Mouse (Mus musculus): ENCODE measurements around the gene Tagln2. TPM values are rescaled to one million over a fixed set of nuclear protein-coding genes. Genes with fewer than 3 reads are reported as not detected.

The Tagln2 gene
- total RNA-seq, 4 experiments from 2014 or later, result 9.0 to 14.8 (median 10.9) TPM

DNA sequence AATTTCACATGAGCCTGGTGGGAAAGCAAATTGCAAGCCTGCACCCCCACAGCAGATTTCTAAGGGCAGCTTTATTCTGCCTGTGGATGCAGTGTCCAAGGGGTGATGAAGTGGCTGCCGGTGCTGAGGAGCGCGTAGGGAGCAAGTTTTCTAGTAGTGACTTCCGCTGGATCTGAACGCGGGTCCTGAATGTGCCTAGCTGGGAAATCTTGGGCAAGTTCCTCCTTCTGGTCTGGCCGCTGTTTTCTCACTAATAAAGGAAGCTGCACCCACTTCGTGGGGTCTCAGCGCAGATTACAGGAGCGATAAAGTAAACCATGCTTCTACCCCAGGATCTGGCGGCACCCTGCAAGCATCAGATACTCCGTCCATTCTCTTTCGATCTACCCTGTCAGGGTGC lies 18.7 kb upstream of the Tagln2 start:
- no peak for DNase-seq (ENCODE audit: low spot score in 2 of 2)

DNA sequence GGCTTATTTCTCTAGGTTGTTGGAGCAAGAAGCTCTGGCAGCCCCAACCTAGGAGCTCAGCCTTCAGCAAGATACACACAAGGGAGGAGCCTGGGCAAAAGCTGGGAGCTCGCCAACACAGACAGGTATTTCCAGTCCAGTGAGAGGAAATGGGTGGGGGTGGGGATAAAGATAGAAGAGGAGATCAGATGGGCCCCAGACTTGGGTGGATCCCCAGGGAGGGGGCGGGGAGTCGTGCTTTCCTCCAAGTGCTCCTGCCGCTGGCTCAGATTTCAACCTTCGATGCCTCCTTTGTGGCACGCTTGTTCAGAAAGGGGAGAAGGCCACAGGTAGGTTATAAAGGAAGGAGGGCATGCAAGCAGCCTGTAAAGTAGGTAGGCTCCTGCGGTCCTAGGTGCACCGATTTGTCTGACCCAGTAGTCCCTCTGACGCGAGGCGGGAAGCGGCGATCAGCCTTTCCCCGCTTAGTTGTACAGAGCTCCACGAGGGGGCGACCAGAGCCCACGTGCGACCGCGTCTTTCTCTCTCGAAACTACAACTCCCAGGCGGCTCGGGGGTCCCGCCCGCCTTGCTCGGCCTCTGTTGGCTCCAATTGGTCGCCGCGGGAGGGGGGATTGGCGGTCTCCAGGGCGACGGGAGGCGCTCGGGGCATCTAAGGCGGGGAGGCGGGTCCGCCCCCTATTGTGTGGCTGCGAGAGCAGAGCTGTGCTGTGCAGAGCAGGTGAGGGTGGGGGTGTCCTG lies 18.1 kb upstream of the Tagln2 start, which contains the start of gene Igsf9:
Igsf9 (plus strand) TSS at position 249 of the 741 bp plus-strand sequence.
- DNase-seq (ENCODE audit: low spot score in 2 of 2), result peak; percentile 64 to 78

DNA sequence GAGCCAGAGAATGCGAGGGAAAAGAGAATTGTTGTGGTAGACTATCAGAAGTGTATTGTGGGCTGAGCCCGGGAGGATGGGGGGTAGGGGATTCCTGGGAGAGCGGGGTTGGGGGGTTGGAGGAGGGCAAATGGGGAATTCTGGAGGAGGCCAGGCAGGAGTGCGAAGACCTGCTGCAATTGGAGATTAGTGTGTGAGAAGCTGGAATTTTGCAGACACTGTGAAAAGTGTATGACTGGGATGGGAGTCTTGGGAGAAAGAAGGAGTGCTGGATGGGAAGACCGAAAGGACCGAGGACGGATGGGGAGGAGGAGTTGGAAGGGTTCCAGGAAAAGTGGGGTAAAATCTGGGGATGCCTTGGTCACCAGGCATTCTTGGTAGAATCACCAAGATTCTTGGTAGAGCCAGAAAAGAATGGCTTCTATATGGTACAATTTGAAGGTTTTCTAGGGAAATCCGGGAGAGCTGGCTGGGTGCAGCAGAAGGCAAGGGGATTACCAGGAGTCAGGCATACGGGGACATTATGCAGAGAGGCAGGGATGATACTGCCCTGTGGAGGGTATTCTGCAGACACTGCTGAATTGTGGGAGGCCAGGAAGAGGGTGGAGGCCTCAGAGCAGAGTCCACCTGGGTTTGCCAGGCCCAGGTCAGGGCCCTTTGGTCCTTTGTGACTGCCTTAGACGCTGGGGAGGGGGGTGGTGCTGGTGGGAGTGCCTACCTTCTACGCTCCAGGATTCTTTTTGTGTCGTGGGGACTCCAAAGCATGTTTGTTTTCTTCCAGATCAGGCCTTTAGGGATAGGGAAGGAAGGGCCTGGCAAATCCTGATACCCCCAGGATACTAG lies 17.1 kb upstream of the Tagln2 start:
- no peak for DNase-seq (ENCODE audit: low spot score in 2 of 2)

DNA sequence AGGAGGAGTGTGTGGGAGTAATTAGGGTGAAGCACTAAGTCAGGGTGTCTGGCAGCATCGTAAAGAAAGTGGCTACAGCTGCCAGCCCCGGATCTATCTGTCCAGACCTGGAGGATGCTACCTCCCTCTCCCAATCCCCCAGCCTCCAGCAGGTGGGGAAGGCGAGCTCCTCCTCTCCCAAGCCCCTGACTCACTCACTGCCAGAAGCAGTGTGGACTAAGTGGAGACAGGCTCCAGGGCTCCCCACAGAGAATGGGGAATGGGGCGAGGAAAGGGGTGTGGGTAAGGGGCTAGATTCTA lies 16.5 kb upstream of the Tagln2 start:
- DNase-seq (ENCODE audit: low spot score in 2 of 2), result no peak

DNA sequence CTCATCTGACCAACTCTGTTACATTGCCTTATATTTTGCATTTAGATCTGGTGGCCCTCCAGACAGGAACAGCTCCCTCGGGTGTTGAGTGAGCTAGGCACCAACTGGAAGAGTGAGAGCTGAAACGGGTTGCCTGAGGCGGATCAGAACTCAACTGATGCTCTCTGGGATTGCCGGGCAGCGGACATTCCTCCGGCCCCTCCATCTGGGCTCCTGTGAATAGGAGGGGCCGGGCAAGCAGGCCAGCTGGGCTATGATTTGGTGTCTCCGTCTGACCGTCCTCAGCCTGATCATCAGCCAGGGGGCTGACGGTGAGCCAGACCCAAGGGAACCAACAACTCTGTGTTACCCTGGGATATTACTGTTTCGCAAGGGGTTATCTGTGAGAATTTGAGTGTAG lies 15.6 kb upstream of the Tagln2 start:
- DNase-seq (ENCODE audit: low spot score in 2 of 2), result no peak

DNA sequence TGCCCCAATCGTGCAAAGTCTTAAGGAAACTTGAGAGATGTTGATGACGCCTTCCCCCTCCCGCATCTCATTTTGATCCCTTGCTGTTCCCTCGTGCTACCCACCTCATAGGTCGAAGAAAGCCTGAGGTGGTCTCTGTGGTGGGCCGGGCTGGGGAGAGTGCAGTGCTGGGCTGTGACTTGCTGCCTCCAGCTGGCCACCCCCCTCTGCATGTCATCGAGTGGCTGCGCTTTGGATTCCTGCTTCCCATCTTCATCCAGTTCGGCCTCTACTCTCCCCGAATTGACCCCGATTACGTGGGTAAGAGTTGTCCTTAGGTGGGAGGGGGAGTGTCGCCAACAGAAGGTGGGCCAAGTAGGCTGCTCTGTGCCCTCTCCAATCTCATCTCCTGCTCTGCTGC lies 15.2 kb upstream of the Tagln2 start:
- DNase-seq (ENCODE audit: low spot score in 2 of 2), result no peak

DNA sequence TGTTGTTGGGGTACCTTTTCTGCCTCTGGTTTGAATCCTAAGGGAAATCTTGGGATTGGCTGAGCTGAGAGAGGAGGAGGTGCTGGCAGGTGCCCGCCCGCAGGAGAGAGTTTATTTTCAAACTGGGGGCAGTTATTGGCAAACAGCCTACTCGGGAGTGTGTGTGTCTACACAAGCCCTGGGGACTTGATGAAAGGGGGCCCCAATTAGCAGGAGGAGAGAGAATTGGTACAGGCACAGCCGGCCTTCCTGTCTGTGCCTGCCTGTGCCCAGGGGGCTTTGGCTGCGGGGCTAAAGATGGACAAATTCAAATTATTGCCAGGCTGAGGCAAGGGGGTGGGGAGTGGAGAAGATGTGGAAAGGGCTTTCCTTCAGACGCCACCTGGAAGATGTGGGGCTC lies 14.0 kb upstream of the Tagln2 start:
- DNase-seq (ENCODE audit: low spot score in 2 of 2), result no peak

DNA sequence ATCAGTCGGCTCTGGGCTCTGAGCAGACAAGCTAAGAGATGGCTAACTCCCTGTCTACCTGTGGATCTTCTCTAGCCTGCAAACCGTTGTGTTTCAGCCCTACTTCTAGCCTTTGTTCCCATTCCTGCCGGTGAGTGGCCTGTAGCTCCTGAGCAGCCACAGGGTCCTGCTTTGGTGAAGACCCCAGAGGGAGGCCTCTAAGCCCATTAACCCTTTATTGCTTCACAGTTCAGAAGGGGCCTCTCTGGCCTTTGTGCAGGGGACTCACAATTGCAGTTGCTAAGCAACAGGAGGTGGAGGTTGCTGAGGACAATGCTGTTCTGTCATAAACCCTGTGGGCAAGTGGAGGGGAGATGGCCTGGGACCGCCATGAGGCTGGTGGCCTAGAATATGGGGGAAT lies 13.6 kb upstream of the Tagln2 start:
- no peak for DNase-seq (ENCODE audit: low spot score in 2 of 2)

DNA sequence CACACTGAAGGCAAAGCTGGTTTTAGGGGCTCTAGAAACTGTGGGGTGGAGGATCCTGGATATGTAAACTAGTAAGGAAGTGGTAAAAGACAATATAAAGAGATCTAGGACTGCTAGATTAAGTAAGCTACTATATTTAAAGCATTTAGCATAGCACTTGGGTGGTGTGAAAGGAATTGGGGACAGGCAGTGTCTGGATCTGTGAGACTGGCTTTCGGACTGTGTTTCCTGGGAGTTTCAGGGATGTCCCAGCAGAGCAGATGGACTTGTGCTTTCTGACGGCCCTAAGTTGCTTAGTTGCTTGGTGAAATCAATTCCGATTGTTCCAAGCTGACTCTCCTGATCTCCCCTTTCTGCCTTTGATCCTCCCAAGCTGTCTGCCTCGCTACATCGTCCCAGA lies 13.2 kb upstream of the Tagln2 start:
- DNase-seq (ENCODE audit: low spot score in 2 of 2), result no peak

DNA sequence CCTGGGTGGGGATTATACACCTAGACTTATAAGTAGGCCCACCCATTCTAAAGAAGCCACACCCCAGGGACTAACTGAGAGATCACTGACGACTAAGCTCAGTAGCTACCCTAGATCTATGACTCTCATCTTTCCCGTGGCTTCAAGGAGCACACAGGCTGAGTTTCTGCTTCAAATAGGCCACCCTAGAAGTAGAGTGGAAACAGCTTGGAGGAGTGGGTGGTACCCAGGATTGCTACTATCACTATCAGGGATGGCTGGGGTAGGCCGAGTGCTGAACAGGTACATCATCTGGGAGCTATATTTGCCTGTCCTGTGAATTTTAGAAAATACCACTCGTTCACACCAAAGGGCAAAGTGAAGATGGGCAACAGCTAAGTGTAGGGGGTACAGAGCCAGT lies 12.0 kb upstream of the Tagln2 start:
- no peak for DNase-seq (ENCODE audit: low spot score in 2 of 2)

DNA sequence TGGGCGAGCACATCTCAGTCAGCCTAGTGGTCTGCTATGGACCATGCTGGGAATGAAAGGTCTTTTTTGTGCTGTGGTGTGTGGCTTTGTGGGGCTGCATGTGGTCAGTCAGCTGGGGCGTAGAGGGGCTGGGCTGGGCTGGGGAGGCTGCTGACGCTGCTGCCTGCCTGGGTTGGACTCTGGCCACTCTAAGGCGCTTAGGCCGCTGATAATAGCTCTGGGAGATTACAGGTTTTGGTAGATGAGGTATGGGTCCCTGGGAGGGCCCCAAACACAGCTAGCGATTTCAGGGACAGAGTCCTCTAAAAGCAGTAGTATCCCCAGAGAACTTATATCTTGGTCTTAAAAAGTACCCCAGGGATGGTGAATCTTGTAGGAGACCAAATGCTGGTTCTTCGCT lies 11.0 kb upstream of the Tagln2 start:
- DNase-seq (ENCODE audit: low spot score in 2 of 2), result no peak

DNA sequence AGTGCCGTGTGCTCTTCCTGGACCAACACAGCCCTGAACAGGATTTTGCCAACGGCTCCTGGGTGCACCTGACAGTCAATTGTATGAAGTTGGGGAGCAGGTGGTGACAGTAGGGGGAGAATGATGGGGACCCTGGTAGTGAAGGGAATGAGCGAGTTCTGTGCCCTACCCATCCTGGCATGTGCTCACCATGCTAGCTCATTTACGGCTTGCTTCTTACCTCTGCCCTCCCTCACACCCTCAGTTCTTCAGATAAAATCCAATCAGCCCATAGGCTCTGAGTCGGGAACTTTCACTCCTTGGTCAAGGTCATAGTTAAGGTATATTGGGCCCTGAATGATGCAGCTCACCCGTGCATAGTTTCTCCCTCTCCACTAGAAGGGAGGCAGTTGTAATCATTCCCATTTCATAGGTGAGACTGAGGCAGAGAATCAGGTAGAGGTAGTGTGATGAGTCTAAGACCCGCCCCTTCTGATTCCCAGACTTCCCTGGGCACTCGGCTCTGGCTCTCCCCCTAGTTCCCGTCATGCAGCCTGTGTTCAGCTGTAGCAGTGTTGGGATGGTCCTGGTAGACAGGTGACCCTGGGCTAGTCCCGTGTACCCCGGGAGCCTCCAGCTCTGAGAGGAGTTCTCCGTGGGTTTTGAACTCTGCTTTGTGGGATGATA lies 10.1 kb upstream of the Tagln2 start:
- DNase-seq (ENCODE audit: low spot score in 2 of 2), result no peak

DNA sequence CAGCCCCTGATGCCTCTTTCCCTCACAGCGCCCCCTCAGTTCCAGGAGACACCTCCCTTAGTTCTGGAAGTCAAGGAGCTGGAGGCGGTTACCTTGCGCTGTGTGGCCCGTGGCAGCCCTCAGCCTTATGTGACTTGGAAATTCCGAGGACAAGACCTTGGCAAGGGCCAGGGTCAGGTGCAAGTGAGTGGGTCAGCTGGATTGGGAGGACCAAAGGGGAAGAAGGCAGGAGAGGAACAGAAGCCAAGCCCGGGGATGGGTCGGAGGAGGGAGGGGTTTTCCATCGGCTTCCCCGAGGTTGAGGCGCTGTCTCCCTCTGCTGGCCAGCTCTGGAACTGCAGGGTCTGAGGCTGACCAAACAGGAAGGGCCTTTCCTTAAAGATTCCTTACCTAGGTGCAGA lies 9.6 kb upstream of the Tagln2 start:
- peak; percentile 70 to 71 for DNase-seq (ENCODE audit: low spot score in 2 of 2)

DNA sequence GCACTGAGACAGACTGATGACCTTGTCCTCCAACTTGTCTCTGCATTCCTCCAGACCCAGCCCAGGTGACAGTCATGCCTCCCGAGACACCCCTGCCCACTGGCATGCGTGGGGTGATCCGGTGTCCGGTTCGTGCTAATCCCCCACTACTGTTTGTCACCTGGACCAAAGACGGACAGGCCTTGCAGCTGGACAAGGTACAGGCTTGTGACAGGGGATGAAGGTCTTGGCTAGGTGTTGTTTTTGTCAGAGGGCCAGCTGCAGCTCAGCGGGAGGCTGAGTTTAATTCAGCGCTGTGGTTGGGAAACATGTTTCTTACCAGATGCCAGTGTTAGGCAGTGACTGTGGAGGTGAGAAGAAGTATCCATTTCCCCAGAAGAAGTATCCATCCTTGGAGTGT lies 7.8 kb upstream of the Tagln2 start:
- DNase-seq (ENCODE audit: low spot score in 2 of 2), result no peak

DNA sequence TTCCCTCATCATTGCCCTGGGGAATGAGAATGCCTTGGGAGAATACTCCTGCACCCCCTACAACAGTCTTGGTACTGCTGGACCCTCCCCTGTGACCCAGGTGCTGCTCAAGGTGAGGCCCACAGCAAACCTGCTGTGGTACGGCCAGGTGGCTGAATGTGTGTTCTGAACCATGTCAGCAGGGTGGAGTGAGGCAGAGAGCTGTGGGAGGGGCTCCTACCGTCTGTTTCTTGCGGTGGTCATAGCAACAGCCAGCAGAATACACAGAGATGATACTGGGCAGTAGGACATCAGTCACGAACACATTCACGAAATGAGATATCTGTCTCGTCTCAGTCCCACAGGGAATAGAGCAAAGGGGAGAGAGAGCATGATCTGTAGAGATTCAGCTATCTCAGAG lies 6.3 kb upstream of the Tagln2 start:
- no peak for DNase-seq (ENCODE audit: low spot score in 2 of 2)

DNA sequence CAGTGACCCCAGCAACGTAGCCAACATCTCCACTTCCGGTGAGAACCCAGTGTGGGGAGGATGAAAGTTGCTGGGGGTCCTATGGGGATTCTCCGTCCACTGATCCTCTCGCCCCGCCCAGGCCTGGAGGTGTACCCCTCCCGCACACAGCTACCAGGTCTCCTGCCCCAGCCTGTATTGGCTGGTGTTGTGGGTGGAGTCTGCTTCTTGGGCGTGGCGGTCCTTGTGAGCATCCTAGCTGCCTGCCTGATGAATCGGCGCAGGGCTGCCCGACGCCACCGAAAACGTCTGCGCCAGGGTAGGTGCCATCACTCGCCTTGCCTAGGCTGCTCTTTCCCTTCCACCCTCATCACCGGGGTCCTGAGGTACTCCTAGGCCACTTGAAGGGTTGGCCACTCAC lies 3.8 kb upstream of the Tagln2 start:
- no peak for DNase-seq (ENCODE audit: low spot score in 2 of 2)

DNA sequence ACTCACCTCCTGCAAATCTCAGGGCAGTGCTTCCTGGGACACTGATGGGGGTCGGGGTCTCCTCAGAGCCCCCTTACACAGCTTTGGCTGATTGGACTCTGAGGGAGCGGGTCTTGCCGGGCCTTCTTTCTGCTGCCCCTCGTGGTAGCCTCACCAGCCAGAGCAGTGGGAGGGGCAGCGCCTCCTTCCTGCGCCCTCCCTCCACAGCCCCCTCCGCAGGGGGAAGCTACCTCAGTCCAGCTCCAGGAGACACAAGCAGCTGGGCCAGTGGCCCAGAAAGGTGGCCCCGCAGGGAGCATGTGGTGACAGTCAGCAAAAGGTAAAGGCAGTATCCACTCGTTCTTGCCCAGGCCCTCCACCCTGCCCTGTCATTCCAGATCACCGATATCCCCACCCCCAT lies 2.4 kb upstream of the Tagln2 start:
- no peak for DNase-seq (ENCODE audit: low spot score in 2 of 2)

DNA sequence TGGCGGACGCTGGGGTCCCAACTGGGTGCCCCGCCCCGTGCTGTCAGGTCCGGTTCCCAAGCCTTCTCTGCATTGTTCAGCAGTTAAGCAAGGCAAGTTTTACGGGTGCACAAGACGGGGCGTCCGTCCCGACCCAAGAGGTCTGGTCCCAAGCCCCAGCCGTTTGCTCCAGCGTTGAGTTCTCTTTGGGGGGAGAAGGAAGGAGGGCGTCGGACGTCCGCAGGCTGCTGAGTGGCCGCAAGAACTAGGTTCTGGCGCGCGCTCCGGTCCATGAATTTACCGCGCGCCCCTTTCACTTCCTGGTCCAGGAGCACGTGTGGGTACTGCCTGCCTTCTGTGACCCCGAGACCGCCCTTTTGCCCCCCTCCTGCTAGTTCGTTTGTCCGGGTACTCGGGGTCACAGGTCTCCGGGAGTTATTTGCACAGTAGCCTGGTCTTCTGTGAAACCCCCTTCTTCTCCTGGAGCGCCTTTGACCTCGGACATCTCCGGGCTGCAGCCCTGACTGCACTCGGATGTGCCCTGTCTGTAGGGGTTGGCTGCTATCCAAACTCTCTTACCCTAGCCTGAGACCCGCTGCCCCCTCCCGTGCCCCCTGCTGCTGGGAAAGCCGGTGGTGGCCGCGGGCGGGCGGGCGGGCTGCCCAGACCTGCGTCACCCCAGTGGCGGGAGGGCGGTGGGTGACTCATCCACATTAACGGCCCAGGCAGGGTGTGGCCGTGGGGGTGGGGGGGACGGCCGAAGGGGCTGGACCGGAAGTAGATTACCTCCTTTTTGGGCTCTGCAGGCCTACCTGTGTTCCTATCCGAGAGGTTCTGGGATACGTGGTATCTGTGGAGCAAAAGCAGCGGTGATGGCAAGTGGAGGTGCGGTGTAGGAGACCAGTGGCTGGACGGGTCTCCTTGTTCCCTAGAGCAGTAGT lies 864 bp downstream of the Tagln2 start:
- peak; percentile 40 for DNase-seq (ENCODE audit: low spot score in 2 of 2)

DNA sequence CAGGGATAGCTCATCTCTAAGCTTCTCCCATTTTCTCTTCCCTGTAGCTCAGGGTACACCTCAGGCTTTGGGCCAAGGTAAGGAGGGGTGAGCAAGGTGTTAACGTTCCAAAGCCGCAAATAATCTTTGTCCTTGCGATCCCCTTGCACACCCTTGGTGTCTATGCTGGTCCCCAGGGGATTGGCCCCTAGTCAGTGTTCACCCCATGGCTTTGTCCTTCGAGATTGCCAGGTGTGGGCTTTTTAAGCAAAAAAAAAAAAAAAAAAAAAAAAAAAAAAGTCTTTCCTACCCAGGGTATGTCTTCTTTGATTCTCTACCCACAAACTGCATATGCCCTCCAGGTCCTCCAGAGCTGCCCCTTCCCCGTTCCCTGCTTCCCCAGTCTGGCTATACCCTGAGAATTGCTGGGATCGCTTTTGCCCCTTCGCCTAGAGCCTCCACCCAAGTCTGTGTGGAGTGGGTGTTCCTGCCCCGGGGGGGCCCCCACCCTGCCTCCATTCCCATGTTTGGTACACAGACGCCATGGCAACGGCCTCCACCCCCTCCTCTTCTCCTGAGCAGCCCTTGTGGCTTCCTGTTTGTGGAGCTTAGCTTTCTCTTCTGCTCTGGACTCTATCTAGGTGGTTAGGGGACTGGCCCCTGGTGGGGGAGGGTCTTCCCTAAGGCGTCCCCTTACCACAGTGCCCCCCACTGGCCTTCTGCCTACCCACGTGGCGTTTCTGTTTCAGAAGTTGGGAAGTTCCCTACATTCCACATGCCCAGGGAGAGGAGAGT lies 1.7 kb downstream of the Tagln2 start:
- peak; percentile 45 to 60 for DNase-seq (ENCODE audit: low spot score in 2 of 2)
